Mouse (Mus musculus) lung, postnatal 0 days (tissue): ENCODE measurements around the gene Ces1a. TPM values are rescaled to one million over a fixed set of nuclear protein-coding genes. Genes with fewer than 3 reads are reported as not detected.

Experiments
- ATAC-seq: fragments of 200-750 bp; cut with Nextera tagmentation; 2 replicates; pipeline ENCODE4 v1.8.0; 2017; ENCODE audit warnings: moderate library complexity
- DNase-seq: peaks from one replicate; pipeline ENCODE4 v3.0.0-alpha.2; 2016; ENCODE audit warnings: low spot score
- H3K27ac ChIP-seq: fragments of 300-500 bp; sonication (generic); 2 replicates; pipeline ENCODE4 v1.5.1; 2014; ENCODE audit warnings: antibody characterized with exemption, mild to moderate bottlenecking, low read length, mixed read lengths
- H3K27me3 ChIP-seq: fragments of 300-500 bp; sonication (generic); replicated peaks from 2 replicates; pipeline ENCODE4 v1.6.1; 2014; ENCODE audit warnings: low read length, mixed read lengths; ENCODE audit not compliant: insufficient read depth
- H3K36me3 ChIP-seq: fragments of 300-500 bp; sonication (generic); 2 replicates; pipeline ENCODE4 v1.6.1; 2014; ENCODE audit warnings: low read length, mixed read lengths; ENCODE audit not compliant: insufficient read depth
- H3K4me1 ChIP-seq: fragments of 300-500 bp; sonication (generic); 2 replicates; pipeline ENCODE4 v1.6.1; 2014; ENCODE audit warnings: antibody characterized with exemption, low read depth, low read length, mixed read lengths; ENCODE audit not compliant: insufficient read depth
- H3K4me2 ChIP-seq: fragments of 300-500 bp; sonication (generic); replicated peaks from 2 replicates; pipeline ENCODE4 v1.6.1; 2014; ENCODE audit warnings: low read depth, mild to moderate bottlenecking, low read length, moderate library complexity, mixed read lengths
- H3K4me3 ChIP-seq: fragments of 300-500 bp; sonication (generic); 2 replicates; pipeline ENCODE4 v1.5.1; 2014; ENCODE audit warnings: low read depth, low read length
- H3K9ac ChIP-seq: fragments of 300-500 bp; sonication (generic); replicated peaks from 2 replicates; pipeline ENCODE4 v1.6.1; 2014; ENCODE audit warnings: low read depth, mild to moderate bottlenecking
- H3K9me3 ChIP-seq: fragments of 300-500 bp; sonication (generic); 2 replicates; pipeline ENCODE4 v1.6.1; 2016; ENCODE audit warnings: low read length, mixed read lengths
- CTCF ChIP-seq: IDR thresholded peaks from 2 replicates; pipeline ENCODE4 v1.5.1; 2016; ENCODE audit warnings: antibody characterized with exemption, mild to moderate bottlenecking
- EP300 ChIP-seq: IDR thresholded peaks from 2 replicates; pipeline ENCODE4 v1.6.1; 2016; ENCODE audit warnings: antibody characterized with exemption, mild to moderate bottlenecking, control low read depth
- WGBS: fragments of 180-500 bp; shearing (Covaris S2); extraction: QIAGEN DNeasy Blood & Tissue Kit; methylation state at CpG from one replicate; pipeline ENCODE4 v1.1.7; 2014; 5-methylcytosine and 5-hydroxymethylcytosine counted together
- polyA plus RNA-seq: library from polyadenylated mRNA; unstranded; fragments of >200 nt; fragmentation: Nextera tagmentation; extraction: Ambion mirVana; gene quantifications from 2 replicates; pipeline ENCODE4 v1.2.1, GENCODE M21; 2015

Gene Ces1a
- polyA plus RNA-seq: not detected in 2 replicates

DNA sequence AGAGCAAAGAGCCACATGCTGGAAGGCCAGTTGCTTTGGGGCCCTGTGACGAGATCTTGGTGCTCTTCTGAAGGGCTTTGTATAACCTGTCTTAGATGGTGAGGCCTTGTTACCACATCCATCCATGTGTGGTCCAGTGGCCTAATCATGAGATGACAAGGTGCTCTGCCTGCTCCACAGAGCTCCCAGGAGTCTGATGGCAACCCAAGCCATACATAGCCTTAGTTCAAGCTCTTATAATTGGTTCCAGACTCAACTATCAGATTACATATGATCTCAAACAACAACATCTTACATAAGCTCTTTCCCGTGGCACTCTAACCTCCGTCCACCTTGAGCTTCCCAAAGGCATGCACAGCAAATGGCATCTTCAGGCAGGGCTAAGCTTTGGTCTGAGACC lies at the start of gene Ces1a:
Ces1a (minus strand) TSS at position 101 of the 400 bp plus-strand sequence.
- H3K9me3 ChIP-seq: no peaks in the 10 kb centered on the region
- no peak within 1 kb of the TSS for H3K27ac ChIP-seq
- no peak within 1 kb of the TSS for H3K9ac ChIP-seq
- no peaks in the 10 kb centered on the region for H3K27me3 ChIP-seq
- no peak for DNase-seq
- no peak for ATAC-seq
- no peaks in the 10 kb centered on the region for H3K36me3 ChIP-seq
- no peaks in the 10 kb centered on the region for H3K4me1 ChIP-seq
- TF ChIP-seq EP300 (no peak), CTCF (no peak)
- WGBS: 77% methylated on average over 3 of the region's 3 CpGs
- no peak within 1 kb of the TSS for H3K4me2 ChIP-seq
- no peak within 1 kb of the TSS for H3K4me3 ChIP-seq

GRCm38 (mm10) chr8:93095376-93095775 lies 47.4 kb upstream of the Ces1a start:
- Histone ChIP-seq H3K4me3 (no peak overlapping the region), H3K4me1 (no peaks in the 10 kb centered on the region), H3K27ac (no peak overlapping the region), H3K9ac (no peak overlapping the region), H3K36me3 (no peaks in the 10 kb centered on the region), H3K4me2 (no peak overlapping the region), H3K27me3 (no peaks in the 10 kb centered on the region), H3K9me3 (no peaks in the 10 kb centered on the region)
- DNase-seq (peak; percentile 42), ATAC-seq (no peak)
- no peak for TF ChIP-seq EP300
- peak; percentile 76 for TF ChIP-seq CTCF

DNA sequence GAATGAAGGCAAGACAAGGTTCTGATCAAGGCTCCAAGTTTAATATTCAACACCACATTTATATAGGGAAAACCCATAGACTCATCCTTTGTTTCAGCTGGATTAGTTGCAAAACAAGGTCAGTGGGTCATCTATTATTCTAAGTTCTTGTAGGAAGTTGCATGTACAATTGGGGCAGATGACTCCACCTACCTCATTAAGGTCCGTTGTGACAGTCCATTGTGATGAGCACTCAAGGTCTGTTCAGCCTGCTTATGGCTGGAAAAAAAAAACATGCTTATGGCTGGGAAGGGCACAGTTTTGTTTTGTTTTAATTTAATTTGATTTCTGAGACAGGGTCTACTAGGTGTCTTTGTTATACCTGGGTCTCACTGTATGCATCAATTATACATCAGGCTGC lies 43.3 kb upstream of the Ces1a start:
- no peak for DNase-seq
- WGBS: 48% methylated on average over 1 of the region's 1 CpGs
- TF ChIP-seq EP300 (no peak), CTCF (no peak)

GRCm38 (mm10) chr8:93088686-93089122 lies 40.7 kb upstream of the Ces1a start:
- Histone ChIP-seq H3K27me3 (no peaks in the 10 kb centered on the region), H3K4me3 (no peak overlapping the region), H3K9ac (no peak overlapping the region), H3K9me3 (no peaks in the 10 kb centered on the region), H3K27ac (no peak overlapping the region), H3K36me3 (no peaks in the 10 kb centered on the region), H3K4me1 (no peaks in the 10 kb centered on the region), H3K4me2 (no peak overlapping the region)
- peak; percentile 46; the same call in 1 of the 2 replicates for ATAC-seq
- WGBS: 4% methylated on average over 2 of the region's 2 CpGs
- TF ChIP-seq CTCF: no peak
- no peak for TF ChIP-seq EP300
- peak; percentile 11 for DNase-seq

More for the DNA sequence above, 43.3 kb upstream of the Ces1a start:
- H3K9me3 ChIP-seq: no peaks in the 10 kb centered on the region
- H3K9ac ChIP-seq: no peak overlapping the region
- no peaks in the 10 kb centered on the region for H3K4me1 ChIP-seq
- H3K4me3 ChIP-seq: no peak overlapping the region
- H3K36me3 ChIP-seq: no peaks in the 10 kb centered on the region
- no peak for ATAC-seq
- no peak overlapping the region for H3K27ac ChIP-seq
- no peak overlapping the region for H3K4me2 ChIP-seq
- H3K27me3 ChIP-seq: no peaks in the 10 kb centered on the region

- no peaks in the 10 kb centered on the region for H3K4me1 ChIP-seq
- H3K36me3 ChIP-seq: no peaks in the 10 kb centered on the region
- WGBS: 23% methylated on average over 7 of the region's 7 CpGs
- no peak overlapping the region for H3K9ac ChIP-seq
- H3K4me2 ChIP-seq: no peak overlapping the region
- no peaks in the 10 kb centered on the region for H3K27me3 ChIP-seq
- H3K27ac ChIP-seq: no peak overlapping the region
- TF ChIP-seq EP300 (no peak), CTCF (no peak)
- no peak for ATAC-seq
- no peaks in the 10 kb centered on the region for H3K9me3 ChIP-seq
- H3K4me3 ChIP-seq: no peak overlapping the region
- DNase-seq: no peak
Observed at GRCm38 (mm10) chr8:93088193-93088592, 40.2 kb upstream of the Ces1a start.

GRCm38 (mm10) chr8:93079887-93080286 lies 31.9 kb upstream of the Ces1a start, which contains the start of gene Ces1b:
Ces1b (minus strand) TSS chr8:93080017.
- H3K4me2 ChIP-seq: no peak within 1 kb of the TSS
- no peaks in the 10 kb centered on the region for H3K36me3 ChIP-seq
- H3K27me3 ChIP-seq: no peaks in the 10 kb centered on the region
- no peaks in the 10 kb centered on the region for H3K4me1 ChIP-seq
- no peaks in the 10 kb centered on the region for H3K9me3 ChIP-seq
- no peak within 1 kb of the TSS for H3K4me3 ChIP-seq
- 40% methylated on average over 2 of the region's 2 CpGs for WGBS
- DNase-seq (no peak), ATAC-seq (no peak)
- H3K27ac ChIP-seq: no peak within 1 kb of the TSS
- H3K9ac ChIP-seq: no peak within 1 kb of the TSS
- no peak for TF ChIP-seq CTCF
- TF ChIP-seq EP300: no peak

DNA sequence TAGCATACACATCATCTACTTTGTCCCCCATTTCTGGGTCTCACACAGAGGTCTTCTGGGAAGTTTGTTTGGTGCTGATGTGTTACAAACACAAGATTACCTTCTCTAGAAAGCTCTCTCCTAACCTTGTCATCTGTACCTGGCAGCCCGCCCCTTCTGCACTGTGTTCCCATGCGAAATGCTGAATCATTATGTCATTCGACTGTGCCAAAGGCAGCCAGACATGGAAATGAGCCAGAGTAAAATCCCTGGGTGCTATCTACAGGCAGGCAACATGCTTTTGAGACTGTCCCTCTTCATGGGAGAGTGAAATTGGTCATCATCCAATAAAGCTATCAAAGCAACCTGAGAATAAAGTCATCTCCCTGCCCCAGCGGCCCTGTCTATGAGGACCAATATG lies 27.3 kb upstream of the Ces1a start:
- Histone ChIP-seq H3K9ac (no peak overlapping the region), H3K4me3 (no peak overlapping the region), H3K4me1 (no peaks in the 10 kb centered on the region), H3K27ac (no peak overlapping the region), H3K36me3 (no peaks in the 10 kb centered on the region), H3K4me2 (no peak overlapping the region), H3K9me3 (no peaks in the 10 kb centered on the region), H3K27me3 (no peaks in the 10 kb centered on the region)
- DNase-seq (no peak), ATAC-seq (no peak)
- WGBS: 82% methylated on average over 4 of the region's 4 CpGs
- TF ChIP-seq EP300 (no peak), CTCF (no peak)
